8 mouse cellular contexts compared by ENCODE assay signal in the genomic region with DNA sequence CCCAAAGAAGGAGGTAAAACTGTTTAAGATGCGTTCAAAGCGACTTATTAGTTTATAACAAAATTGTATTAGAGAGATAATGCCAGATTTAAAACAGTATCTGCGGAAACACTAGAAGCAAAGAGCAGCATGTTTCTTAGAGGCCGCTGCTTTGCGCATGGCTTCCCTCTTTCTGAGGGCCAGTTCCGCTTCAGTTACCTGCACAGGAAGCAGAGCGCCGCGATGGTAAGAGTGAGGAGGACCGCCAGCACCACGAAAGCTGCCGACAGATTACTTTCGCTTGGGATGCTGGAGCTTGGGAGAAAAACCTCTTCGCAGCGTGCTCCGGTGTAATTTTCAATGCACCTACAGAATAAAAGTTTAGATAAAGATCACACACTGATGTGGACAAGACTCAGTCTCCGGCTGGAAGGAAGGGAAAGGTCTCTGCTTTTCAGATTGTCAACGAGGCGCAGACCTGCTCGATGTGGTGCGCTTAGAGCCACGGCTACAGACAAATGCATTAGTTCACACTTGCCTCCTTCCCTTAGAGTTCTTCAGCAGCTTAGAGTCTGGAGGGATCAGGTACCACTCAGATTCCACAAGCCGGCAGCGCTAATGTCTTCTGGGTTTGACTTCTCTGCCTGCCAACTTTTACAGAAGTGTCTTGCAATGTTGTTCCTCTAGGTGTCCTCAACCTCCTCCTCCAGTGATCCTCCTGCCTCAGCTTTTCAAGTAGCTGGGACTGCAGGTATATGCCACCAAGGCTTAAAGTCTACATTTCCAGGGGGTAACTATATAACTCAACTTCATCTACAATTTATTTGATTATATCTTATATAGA. TPM values are rescaled to one million over a fixed set of nuclear protein-coding genes. Genes with fewer than 3 reads are reported as not detected.
DNase-seq lines count a peak whose midpoint lies in the region; ATAC-seq and TF ChIP-seq lines count a peak whose summit lies in the region.

No protein-coding gene starts in this region.

- H3K4me1 ChIP-seq in forebrain, postnatal 0 days (ENCODE audit: insufficient read depth), result no peaks in the 10 kb centered on the region
- H3K4me1 ChIP-seq in liver, embryonic 11.5 days (replicated peaks; ENCODE audit: control insufficient read depth, insufficient read depth, low read length), result no peaks in the 10 kb centered on the region

- no peak overlapping the region for H3K4me3 ChIP-seq in forebrain, postnatal 0 days (ENCODE audit: low read depth, low read length)
- H3K4me3 ChIP-seq in liver, embryonic 11.5 days (ENCODE audit: low read depth, low read length), result peak overlapping the region; percentile 37; the same call in 1 of the 2 replicates

- no peak for TF ChIP-seq CTCF in forebrain, postnatal 0 days (IDR thresholded peaks at IDR 0.05; ENCODE audit: low read depth)

- no peak for ATAC-seq in forebrain, postnatal 0 days
- no peak for ATAC-seq in liver, embryonic 11.5 days (replicated peaks; ENCODE audit: low FRiP score)
- ATAC-seq in erythroid progenitor cell, adult 5-6 weeks (replicated peaks; ENCODE audit: low FRiP score, poor library complexity, severe bottlenecking), result no peak

- H3K36me3 ChIP-seq in forebrain, postnatal 0 days (ENCODE audit: insufficient read depth), result no peaks in the 10 kb centered on the region
- H3K36me3 ChIP-seq in liver, embryonic 11.5 days (ENCODE audit: control insufficient read depth, insufficient read depth, low read length), result no peaks in the 10 kb centered on the region

- peak overlapping the region; percentile 31; the same call in 1 of the 2 replicates for H3K4me2 ChIP-seq in forebrain, postnatal 0 days (ENCODE audit: low read depth)
- H3K4me2 ChIP-seq in liver, embryonic 11.5 days, result peak overlapping the region; percentile 66

- no peaks in the 10 kb centered on the region for H3K27me3 ChIP-seq in forebrain, postnatal 0 days (ENCODE audit: insufficient read depth, low read length)
- peaks cover 2% of the 10 kb centered on the region; the same call in 1 of the 2 replicates for H3K27me3 ChIP-seq in liver, embryonic 11.5 days (replicated peaks; ENCODE audit: control insufficient read depth, insufficient read depth, low read length)

- DNase-seq in cerebellum, postnatal 25 days, result peak; percentile 26 to 31
- no peak for DNase-seq in cerebellum, adult 8-10 months
- peak; percentile 3 for DNase-seq in Muller cell, postnatal 12 days (ENCODE audit: inconsistent ontology term)
- no peak for DNase-seq in forebrain, postnatal 0 days
- DNase-seq in liver, embryonic 11.5 days (ENCODE audit: low spot score), result peak; percentile 34
- DNase-seq in retina, postnatal 1 day, result peak; percentile 25
- no peak for DNase-seq in yolk sac, embryonic 10.5 days (ENCODE audit: low spot score)

- WGBS in forebrain, postnatal 0 days, result 57% methylated on average over 24 of the region's 24 CpGs
- 29% methylated on average over 24 of the region's 24 CpGs for WGBS in liver, embryonic 11.5 days

- no peak overlapping the region for H3K27ac ChIP-seq in forebrain, postnatal 0 days (ENCODE audit: low read depth, low read length)
- no peak overlapping the region for H3K27ac ChIP-seq in liver, embryonic 11.5 days (ENCODE audit: low read depth, low read length)

- no peaks in the 10 kb centered on the region for H3K9me3 ChIP-seq in forebrain, postnatal 0 days (ENCODE audit: low read length)
- H3K9me3 ChIP-seq in liver, embryonic 11.5 days (ENCODE audit: control insufficient read depth, low read length), result no peaks in the 10 kb centered on the region

- no peak overlapping the region for H3K9ac ChIP-seq in forebrain, postnatal 0 days
- H3K9ac ChIP-seq in liver, embryonic 11.5 days (ENCODE audit: low read depth, low read length), result no peak overlapping the region

RNA-seq across cellular contexts. Expression of a gene that starts 33.3 kb away (rescaled TPM):
- total RNA-seq in forebrain, postnatal 0 days (2014; rRNA removed), result 69.6 and 73.6 TPM in 2 replicates
- 55.6 and 79.0 TPM in 2 replicates for polyA plus RNA-seq in forebrain, postnatal 0 days (2015; fragmentation: Nextera tagmentation; extraction: Ambion mirVana)
- 52.0 and 57.9 TPM in 2 replicates for polyA plus RNA-seq in liver, embryonic 11.5 days (2014; fragmentation: Nextera tagmentation; extraction: Ambion mirVana)
- total RNA-seq in erythroid progenitor cell, adult 5-6 weeks (2015; ENCODE audit: low replicate concordance), result 18.0 and 22.3 TPM in 2 replicates
- total RNA-seq in erythroid progenitor cell, adult 5-6 weeks (2017; ENCODE audit: low replicate concordance), result 8.2 and 12.2 TPM in 2 replicates

Comparison
In these comparisons a context has a peak if more than half of its experiments do, and no peak if none do; other contexts are left out.
1. DNase-seq: peak in cerebellum, postnatal 25 days (2 of 2), Muller cell, postnatal 12 days (single experiment), liver, embryonic 11.5 days (single experiment) and retina, postnatal 1 day (single experiment); none in cerebellum, adult 8-10 months (single experiment), forebrain, postnatal 0 days (single experiment) and yolk sac, embryonic 10.5 days (single experiment).